Mouse (Mus musculus): ENCODE measurements at regions not wholly inside any gene's neighbourhood (a gene's known extent, or its start where the extent isn't known, plus 50 kb on each side); places are given as distances from the start of the nearest gene placed in this dataset.
"Not testable (repeated sequence)": the region's sequence is repeated elsewhere in the genome, so short reads cannot be mapped to it uniquely, and the experiment has no call there.

DNA sequence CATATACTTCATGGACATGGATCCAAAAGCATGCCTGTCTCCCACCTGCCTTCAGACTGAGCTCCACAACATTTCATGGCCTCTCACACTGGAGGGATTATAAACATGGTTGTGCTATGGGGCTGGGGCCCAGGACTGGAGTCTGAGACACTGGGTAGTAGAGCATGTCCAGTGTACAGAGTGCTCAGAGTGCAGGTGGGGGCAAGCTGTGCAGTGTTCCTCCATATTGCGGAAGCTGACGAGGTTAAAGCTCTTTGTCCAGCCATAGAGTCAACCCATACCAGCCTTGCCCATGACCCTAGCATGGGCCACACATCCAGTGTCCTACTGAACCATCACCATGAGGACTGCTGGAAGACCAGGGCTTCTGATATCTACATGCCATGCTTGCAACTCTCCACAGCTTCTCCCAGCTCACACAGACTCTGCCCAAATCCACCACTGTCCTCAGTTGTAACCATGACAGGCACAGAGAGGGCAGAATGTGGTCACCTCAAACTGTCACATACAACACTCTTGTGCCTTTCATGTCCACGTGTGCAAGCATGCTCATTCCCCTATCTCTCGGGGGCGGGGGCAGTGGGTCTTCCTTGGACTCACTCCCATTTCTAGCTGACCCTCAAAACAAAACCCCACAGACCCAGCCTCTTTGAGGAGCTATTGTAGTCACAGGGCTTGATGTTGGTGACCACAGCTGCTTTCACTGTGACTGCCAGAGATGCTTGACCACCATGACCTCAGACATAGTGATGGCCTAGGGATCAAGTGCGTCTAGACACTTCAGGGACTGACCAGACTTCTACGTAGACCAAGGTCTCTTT is 55.9 kb downstream of the Tmem121 start:
- no peak for DNase-seq (ENCODE audit: low read depth, low spot score)

DNA sequence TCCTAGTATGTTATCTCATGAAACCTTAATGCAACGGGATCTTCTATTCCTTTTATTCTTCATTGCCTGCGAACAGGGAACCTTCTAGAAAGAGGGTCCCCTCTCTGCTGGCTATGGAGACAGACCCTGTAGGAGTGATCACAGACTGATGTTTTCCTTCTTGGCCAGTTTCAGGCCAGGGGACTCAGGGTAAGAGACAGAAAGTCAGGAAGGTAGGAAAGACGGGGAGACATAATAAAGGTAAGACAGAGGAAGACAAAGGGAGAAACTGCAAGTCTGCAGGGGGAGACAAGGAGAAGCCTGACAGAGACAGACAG is 56.4 kb downstream of the Tmem121 start:
- no peak for DNase-seq (ENCODE audit: low read depth, low spot score)

GRCm38 (mm10) chr12:113244685-113245084 is 59.0 kb downstream of the Tmem121 start:
- no peak for DNase-seq (ENCODE audit: low read depth, low spot score)

DNA sequence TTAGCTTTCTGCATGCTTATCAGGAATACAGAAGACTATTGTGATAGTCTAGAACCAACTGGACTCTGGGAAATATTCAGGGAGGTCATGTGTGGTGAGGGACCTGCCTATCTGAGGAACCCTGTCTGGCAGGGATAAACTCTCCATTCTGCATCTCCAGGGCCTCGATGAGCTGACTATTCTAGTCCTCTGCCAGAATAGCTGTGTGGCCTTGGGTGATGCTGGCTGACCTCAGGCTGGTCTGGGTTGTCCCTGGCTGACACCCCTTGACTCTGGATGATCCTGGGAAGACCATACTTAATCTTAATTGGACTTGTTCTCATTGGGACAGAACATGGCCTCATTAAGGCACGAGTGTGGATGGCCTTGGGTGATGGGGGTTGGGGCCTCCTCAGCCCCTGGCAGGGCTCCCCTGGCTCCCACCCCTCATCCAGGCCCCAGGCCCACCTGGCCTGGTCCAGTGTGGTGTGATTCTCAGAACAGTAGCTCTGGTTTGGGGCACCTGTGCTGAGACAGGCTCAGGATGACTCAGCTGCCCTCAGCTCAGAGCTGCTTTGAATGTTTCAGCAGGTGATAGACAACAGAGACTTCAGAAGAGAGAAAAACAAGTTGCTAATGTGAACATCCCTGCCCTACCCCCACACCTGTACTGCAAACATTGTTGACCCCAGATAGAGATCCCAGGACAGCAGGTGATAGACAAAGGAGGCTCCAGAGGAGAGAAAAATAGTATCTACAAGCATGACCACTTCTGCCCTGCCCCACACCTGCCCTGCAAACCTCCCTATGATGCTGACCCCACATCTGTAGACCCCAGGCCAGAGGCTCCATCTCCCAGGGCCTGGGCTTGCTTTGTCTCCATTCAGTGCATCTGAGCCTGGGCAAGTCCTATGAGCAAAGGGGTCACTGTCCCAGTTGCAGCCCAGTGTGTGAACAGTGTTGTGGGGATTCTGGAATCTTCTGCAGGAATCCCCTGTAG is 68.0 kb downstream of the Tmem121 start:
- not testable (repeated sequence) for DNase-seq (ENCODE audit: low read depth, low spot score)

DNA sequence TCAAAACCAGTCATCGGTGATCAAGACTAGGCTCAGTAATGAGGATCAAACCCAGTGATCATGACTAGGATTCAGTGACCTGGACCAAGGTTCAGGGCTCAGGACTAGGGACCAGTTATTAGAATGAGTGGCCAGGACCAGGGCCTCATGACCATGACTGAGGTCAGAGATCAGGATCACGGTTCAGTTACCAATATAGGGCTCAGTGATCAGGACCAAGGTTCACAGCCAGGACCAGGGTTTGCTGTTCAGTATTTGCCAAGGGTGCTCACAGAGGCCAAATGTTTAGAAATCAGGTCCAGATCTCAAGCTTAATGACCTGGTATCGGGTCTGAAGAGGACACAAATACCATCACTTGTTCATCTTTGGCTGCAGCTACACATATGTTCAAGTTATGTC is 69.6 kb downstream of the Tmem121 start:
- no peak for DNase-seq (ENCODE audit: low read depth, low spot score)

DNA sequence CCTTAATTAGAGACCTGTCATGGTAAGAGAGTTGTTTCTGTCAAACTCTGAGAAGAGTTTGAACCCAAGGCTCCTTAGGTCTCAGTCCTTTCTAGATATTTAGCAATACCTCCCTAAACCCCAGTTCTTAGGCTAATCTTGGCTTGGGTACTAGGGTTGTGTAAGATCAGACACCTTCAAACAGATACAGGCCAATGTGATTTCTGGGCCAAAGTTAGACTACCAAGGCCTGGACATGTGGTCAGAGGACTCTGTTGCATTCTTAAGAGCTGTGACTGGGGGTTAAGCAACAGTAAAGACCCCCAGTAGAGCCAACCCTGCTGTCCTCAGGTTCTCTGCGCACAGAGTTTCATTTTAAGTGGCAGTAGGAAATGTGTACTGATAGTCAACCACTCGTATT is 70.9 kb downstream of the Tmem121 start:
- no peak for DNase-seq (ENCODE audit: low read depth, low spot score)

GRCm38 (mm10) chr12:113257243-113257642 is 71.5 kb downstream of the Tmem121 start:
- no peak for DNase-seq (ENCODE audit: low read depth, low spot score)

GRCm38 (mm10) chr12:113259476-113259875 is 73.7 kb downstream of the Tmem121 start:
- no peak for DNase-seq (ENCODE audit: low read depth, low spot score)

- DNase-seq (ENCODE audit: low read depth, low spot score) = no peak
Measured at GRCm38 (mm10) chr12:113260304-113260703, 74.6 kb downstream of the Tmem121 start.

DNA sequence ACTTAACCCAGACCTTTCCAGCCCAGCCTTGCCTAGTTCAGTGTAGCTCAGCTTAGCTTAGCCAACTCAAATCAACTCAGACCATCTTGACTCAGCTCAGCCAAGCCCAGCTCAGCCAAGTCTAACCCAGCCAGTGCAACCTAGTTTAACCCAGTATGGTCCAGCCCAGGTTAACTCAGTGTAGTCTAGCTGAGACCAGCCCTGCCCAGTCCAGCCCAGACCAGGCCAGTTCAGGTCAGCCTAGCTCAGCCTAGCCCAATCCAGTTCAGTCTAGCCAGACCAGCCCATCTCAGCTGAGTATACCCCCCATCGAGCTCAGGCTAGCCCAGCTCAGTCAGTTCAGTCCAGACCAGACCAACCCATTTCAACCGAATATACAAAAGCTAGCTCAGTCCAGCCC is 90.2 kb downstream of the Tmem121 start:
- no peak for DNase-seq (ENCODE audit: low read depth, low spot score)

- DNase-seq (ENCODE audit: low read depth, low spot score) = peak; percentile 8
Measured at GRCm38 (mm10) chr12:113276355-113276942, 90.7 kb downstream of the Tmem121 start.

- DNase-seq (ENCODE audit: low read depth, low spot score) = no peak
Measured at GRCm38 (mm10) chr12:113277741-113278140, 92.0 kb downstream of the Tmem121 start.

DNA sequence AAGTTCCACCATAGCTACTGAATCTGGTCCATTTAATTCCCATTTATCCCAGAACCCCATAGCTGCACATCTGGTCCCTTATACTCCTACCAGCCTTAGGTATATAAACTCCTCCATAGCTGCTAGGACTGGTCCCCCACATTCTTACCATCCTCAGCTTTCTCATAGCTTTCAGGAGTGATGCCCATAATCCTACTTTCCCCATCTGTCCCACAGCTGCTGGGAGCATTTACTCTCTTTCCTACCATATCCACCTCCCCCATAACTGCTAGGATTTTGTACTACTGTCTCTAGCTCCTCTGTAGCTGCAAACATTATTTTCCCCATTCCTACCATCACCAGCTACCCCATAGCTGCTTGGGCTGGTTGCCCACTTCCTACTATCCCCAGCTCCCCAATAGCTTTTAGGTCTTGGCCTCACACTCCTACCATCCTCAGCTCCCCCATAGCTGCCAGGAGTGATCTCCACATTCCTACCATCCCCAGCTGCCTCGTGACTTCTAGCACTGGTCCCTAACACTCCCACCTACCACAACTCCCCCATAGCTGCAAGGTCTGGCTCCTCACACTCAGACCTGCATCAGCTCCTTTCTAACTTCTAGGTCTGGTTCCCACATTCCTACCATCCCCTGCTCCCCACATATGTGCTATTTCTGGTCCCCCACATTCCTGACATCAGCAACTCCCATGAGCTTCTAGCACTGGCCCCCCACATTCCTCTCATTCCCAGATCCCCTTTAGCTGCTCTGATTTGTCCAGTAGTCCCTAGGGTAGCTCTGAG is 106.5 kb downstream of the Tmem121 start:
- no peak for DNase-seq (ENCODE audit: low read depth, low spot score)

GRCm38 (mm10) chr12:113295924-113296323 is 110.2 kb downstream of the Tmem121 start:
- DNase-seq (ENCODE audit: low read depth, low spot score) = no peak

- DNase-seq (ENCODE audit: low read depth, low spot score) = no peak
Measured at GRCm38 (mm10) chr12:113305973-113306372, 120.2 kb downstream of the Tmem121 start.

DNA sequence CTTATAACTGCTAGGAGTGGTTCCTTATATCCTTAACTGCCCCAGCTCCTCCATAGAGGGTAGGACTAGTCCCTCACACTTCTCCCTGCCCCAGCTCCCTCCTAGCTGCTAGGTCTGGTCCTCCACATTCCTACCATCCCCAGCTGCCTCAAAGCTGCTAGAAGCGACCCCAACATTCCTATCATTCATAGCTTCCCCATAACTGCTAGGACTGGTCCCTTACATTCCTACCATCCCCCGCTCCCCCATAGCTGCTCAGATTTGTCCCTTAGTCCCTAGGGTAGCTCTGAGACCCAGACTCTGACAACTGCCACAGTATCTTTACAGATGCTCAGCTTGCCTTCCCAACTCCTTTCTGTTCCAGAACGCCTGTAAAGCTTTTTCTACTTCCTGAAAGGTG is 127.6 kb downstream of the Tmem121 start:
- no peak for DNase-seq (ENCODE audit: low read depth, low spot score)

DNA sequence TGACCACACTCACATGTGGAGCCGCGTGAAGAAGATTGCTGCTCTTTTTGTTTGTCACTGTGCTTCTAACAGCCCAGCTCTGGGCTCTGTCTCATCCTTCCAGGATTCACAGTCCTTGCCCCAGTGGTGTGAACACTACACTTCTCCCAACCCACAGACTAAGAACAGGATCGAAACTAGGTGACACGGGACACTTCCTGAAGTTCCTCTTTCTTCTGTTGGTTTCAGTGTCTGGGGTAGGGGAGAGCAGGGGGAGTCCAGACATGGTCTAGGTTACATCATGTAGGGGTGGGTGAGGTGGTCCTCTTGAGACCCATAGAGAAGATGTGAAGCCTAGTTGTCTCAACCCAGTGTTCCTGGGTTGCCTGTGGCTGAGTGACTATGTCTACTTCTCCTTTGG is 128.9 kb downstream of the Tmem121 start:
- no peak for DNase-seq (ENCODE audit: low read depth, low spot score)

- DNase-seq (ENCODE audit: low read depth, low spot score) = no peak
Measured at GRCm38 (mm10) chr12:113321086-113321485, 135.4 kb downstream of the Tmem121 start.

DNA sequence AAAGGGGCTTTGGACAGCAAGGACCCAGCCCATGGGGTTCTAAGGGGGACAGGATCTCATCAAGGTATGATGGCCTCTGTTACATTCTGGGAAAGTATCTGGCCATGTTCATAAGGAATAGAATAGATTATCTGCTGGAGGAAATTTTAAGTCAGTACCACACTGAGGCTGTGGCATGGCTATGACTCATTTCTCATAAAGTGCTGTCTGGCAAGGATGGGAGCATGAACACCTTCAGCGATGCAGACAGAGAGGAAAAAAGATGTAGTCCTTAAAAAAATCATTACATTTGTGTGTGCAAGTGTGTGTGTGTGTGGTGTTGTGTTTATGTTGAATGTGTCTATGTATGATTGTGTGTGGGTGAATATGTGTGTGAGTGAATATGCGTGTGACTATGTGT is 136.4 kb downstream of the Tmem121 start:
- DNase-seq (ENCODE audit: low read depth, low spot score) = no peak

- DNase-seq (ENCODE audit: low read depth, low spot score) = no peak
Measured at GRCm38 (mm10) chr12:113327851-113328250, 142.1 kb downstream of the Tmem121 start.

DNA sequence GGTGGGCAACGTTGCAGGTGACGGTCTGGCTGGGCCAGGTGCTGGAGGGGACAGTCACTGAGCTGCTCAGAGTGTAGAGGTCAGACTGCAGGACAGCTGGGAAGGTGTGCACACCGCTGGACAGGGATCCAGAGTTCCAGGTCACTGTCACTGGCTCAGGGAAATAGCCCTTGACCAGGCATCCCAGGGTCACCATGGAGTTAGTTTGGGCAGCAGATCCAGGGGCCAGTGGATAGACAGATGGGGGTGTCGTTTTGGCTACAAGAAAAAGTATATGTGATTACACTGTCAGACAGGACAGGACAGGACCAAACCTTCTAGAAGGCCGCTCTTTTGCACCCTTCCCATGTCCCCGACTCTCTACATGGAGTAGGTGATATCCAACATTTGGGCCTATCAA is 144.5 kb downstream of the Tmem121 start:
- DNase-seq (ENCODE audit: low read depth, low spot score) = no peak

DNA sequence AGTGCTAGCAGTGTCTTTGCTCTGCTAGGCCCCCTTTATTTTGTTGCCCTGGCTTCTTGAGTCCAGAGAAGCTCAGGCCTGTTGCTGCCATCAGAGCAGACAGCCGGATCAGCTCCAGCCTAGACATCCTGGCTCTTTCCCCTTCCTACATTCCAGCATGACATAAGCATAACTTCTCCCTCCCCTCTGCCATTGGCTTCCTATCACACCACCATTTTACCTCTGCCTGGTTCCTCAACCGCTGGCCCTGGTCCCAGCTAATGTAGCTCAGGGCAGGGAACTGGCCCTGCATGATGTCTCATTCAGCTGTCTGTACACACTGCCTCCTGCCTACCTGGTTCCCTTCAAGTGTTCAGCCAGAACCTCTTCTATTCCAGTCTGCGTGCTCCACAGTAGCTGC is 146.5 kb downstream of the Tmem121 start:
- no peak for DNase-seq (ENCODE audit: low read depth, low spot score)
